In genomic region chr9:123478031-123478585, GRCm38 (mm10) we compare ENCODE assay signal across 8 mouse cellular contexts. TPM values are rescaled to one million over a fixed set of nuclear protein-coding genes. Genes with fewer than 3 reads are reported as not detected.
DNase-seq lines count a peak whose midpoint lies in the region; ATAC-seq and TF ChIP-seq lines count a peak whose summit lies in the region.

No protein-coding gene starts in this region.

- WGBS in cerebellum, adult 2 months, result 3% methylated on average over 26 of the region's 29 CpGs
- WGBS in lung, embryonic 15.5 days, result 0% methylated on average over 25 of the region's 29 CpGs
- 5% methylated on average over 27 of the region's 29 CpGs for WGBS in olfactory bulb, adult 2 months

- TF ChIP-seq POLR2A in cerebellum, adult 2 months (IDR thresholded peaks at IDR 0.05; ENCODE audit: borderline replicate concordance, insufficient read depth, low read length), result no peak
- no peak for TF ChIP-seq POLR2A in olfactory bulb, adult 2 months (IDR thresholded peaks at IDR 0.05; ENCODE audit: insufficient read depth, low read depth, low read length)

- H3K9ac ChIP-seq in lung, embryonic 15.5 days, result peak overlapping the region; percentile 41

- H3K36me3 ChIP-seq in lung, embryonic 15.5 days, result no peaks in the 10 kb centered on the region

- ATAC-seq in CD4-positive, CD25-positive, alpha-beta regulatory T cell, adult 4 months, result peak; percentile 44
- ATAC-seq in lung, embryonic 15.5 days (ENCODE audit: borderline replicate concordance, extremely low read depth, low FRiP score, low TSS enrichment), result peak; percentile 73

- H3K4me3 ChIP-seq in cerebellum, adult 2 months (replicated peaks; ENCODE audit: insufficient read depth, low read depth, low read length), result peak overlapping the region; percentile 45
- peak overlapping the region; percentile 69 for H3K4me3 ChIP-seq in lung, embryonic 15.5 days
- peak overlapping the region; percentile 39 for H3K4me3 ChIP-seq in olfactory bulb, adult 2 months (ENCODE audit: insufficient read depth, low read depth, low read length)

- peak; percentile 63 for DNase-seq in 3T3-L1 (ENCODE audit: low read depth, low spot score)
- DNase-seq in cerebellum, adult 2 months, result peak; percentile 34 to 60
- peak; percentile 57 for DNase-seq in heart, adult 9 months (ENCODE audit: low spot score in 2 of 2)
- peak; percentile 32 to 50 for DNase-seq in kidney, adult 8-10 months
- no peak for DNase-seq in T-cell, adult 2 months (ENCODE audit: low spot score)

- peak overlapping the region; percentile 82 for H3K4me2 ChIP-seq in lung, embryonic 15.5 days

- H3K4me1 ChIP-seq in cerebellum, adult 2 months (ENCODE audit: control insufficient read depth, insufficient read depth, low read length), result no peaks in the 10 kb centered on the region; the same call in 1 of the 2 replicates
- peaks cover 47% of the 10 kb centered on the region for H3K4me1 ChIP-seq in lung, embryonic 15.5 days
- H3K4me1 ChIP-seq in olfactory bulb, adult 2 months (ENCODE audit: control insufficient read depth, insufficient read depth, low read length), result peaks cover 10% of the 10 kb centered on the region

- H3K9me3 ChIP-seq in lung, embryonic 15.5 days, result no peaks in the 10 kb centered on the region

- TF ChIP-seq CTCF in cerebellum, adult 2 months (IDR thresholded peaks at IDR 0.05; ENCODE audit: borderline replicate concordance, insufficient read depth, low read depth, low read length), result peak; percentile 45; the same call in 1 of the 2 replicates
- TF ChIP-seq CTCF in olfactory bulb, adult 2 months (IDR thresholded peaks at IDR 0.05; ENCODE audit: insufficient read depth, low read depth, low read length), result 0 out of 2 replicates have a peak, but pooled peaks have one; percentile 31

- H3K27me3 ChIP-seq in cerebellum, adult 2 months (ENCODE audit: control insufficient read depth, insufficient read depth, low read length), result no peaks in the 10 kb centered on the region
- no peaks in the 10 kb centered on the region for H3K27me3 ChIP-seq in lung, embryonic 15.5 days

- no peak overlapping the region for H3K27ac ChIP-seq in cerebellum, adult 2 months (ENCODE audit: insufficient read depth, low read length)
- peak overlapping the region; percentile 75 for H3K27ac ChIP-seq in lung, embryonic 15.5 days
- no peak overlapping the region for H3K27ac ChIP-seq in olfactory bulb, adult 2 months (ENCODE audit: insufficient read depth, low read depth, low read length)

RNA-seq across cellular contexts. Expression of gene Limd1, which starts 0.4 kb away (rescaled TPM):
- polyA plus RNA-seq in CD4-positive, CD25-positive, alpha-beta regulatory T cell, adult 4 months (2017; shearing (Covaris generic)), result 10 to 100 TPM; 37.6 to 41.0 TPM
- polyA plus RNA-seq in cerebellum, adult 2 months (2012; rRNA removed), result 5.9 and 6.5 TPM in 2 replicates
- polyA plus RNA-seq in lung, embryonic 15.5 days (2015; fragmentation: Nextera tagmentation; extraction: Ambion mirVana), result 56.8 and 59.8 TPM in 2 replicates
- polyA plus RNA-seq in olfactory bulb, adult 2 months (2012; ENCODE audit: insufficient read depth, insufficient read length, low replicate concordance, missing spikeins), result not detected in 2 replicates

RNA-seq across cellular contexts. Expression of gene Sacm1l, which starts 51.5 kb away (rescaled TPM):
- polyA plus RNA-seq in CD4-positive, CD25-positive, alpha-beta regulatory T cell, adult 4 months (2017; shearing (Covaris generic)), result 10 to 100 TPM; 46.0 to 55.2 TPM
- polyA plus RNA-seq in cerebellum, adult 2 months (2012; rRNA removed), result 57.1 and 58.1 TPM in 2 replicates
- polyA plus RNA-seq in lung, embryonic 15.5 days (2015; fragmentation: Nextera tagmentation; extraction: Ambion mirVana), result 53.6 and 53.9 TPM in 2 replicates
- not detected in 2 replicates for polyA plus RNA-seq in olfactory bulb, adult 2 months (2012; ENCODE audit: insufficient read depth, insufficient read length, low replicate concordance, missing spikeins)
